Mouse (Mus musculus) limb, embryonic 14.5 days (tissue): Measurements from ENCODE around the gene Ak8. TPM values are rescaled to one million over a fixed set of nuclear protein-coding genes. Genes with fewer than 3 reads are reported as not detected.

Experiments
- ATAC-seq: fragments of 200-750 bp; cut with Nextera tagmentation; 2 replicates; pipeline ENCODE4 v1.8.0; 2017; ENCODE audit warnings: low read depth, moderate number of reproducible peaks, moderate TSS enrichment; ENCODE audit not compliant: low FRiP score
- DNase-seq: peaks from one replicate; pipeline ENCODE4 v3.0.0-alpha.2; 2015; ENCODE audit warnings: low spot score
- H3K27ac ChIP-seq: fragments of 300-500 bp; sonication (generic); replicated peaks from 2 replicates; pipeline ENCODE4 v1.5.1; 2014; ENCODE audit warnings: low read depth, mild to moderate bottlenecking, low read length, moderate library complexity, mixed read lengths
- H3K27me3 ChIP-seq: fragments of 300-500 bp; sonication (generic); 2 replicates; pipeline ENCODE4 v1.6.1; 2014; ENCODE audit warnings: low read length, mixed read lengths; ENCODE audit not compliant: control insufficient read depth, insufficient read depth
- H3K36me3 ChIP-seq: fragments of 300-500 bp; sonication (generic); 2 replicates; pipeline ENCODE4 v1.6.1; 2014; ENCODE audit warnings: mild to moderate bottlenecking, low read length, moderate library complexity, mixed read lengths; ENCODE audit not compliant: control insufficient read depth, insufficient read depth
- H3K4me1 ChIP-seq: fragments of 300-500 bp; sonication (generic); 2 replicates; pipeline ENCODE4 v1.6.1; 2014; ENCODE audit warnings: antibody characterized with exemption, low read length, mixed read lengths; ENCODE audit not compliant: control insufficient read depth, insufficient read depth
- H3K4me2 ChIP-seq: fragments of 300-500 bp; sonication (generic); replicated peaks from 2 replicates; pipeline ENCODE4 v1.6.1; 2014; ENCODE audit warnings: low read depth, mild to moderate bottlenecking, low read length, moderate library complexity; ENCODE audit not compliant: severe bottlenecking
- H3K4me3 ChIP-seq: fragments of 300-500 bp; sonication (generic); replicated peaks from 2 replicates; pipeline ENCODE4 v1.5.1; 2014; ENCODE audit warnings: low read length
- H3K9ac ChIP-seq: fragments of 300-500 bp; sonication (generic); 2 replicates; pipeline ENCODE4 v1.6.1; 2014; ENCODE audit warnings: mild to moderate bottlenecking, low read depth, low read length, moderate library complexity; ENCODE audit not compliant: severe bottlenecking
- H3K9me3 ChIP-seq: fragments of 300-500 bp; sonication (generic); 2 replicates; pipeline ENCODE4 v1.6.1; 2016; ENCODE audit warnings: low read length; ENCODE audit not compliant: control insufficient read depth
- POLR2A ChIP-seq: fragments of 200-500 bp; IDR thresholded peaks from 2 replicates; pipeline ENCODE4 v1.8.0; 2012; ENCODE audit warnings: inconsistent platforms, mild to moderate bottlenecking, moderate library complexity, borderline replicate concordance; ENCODE audit not compliant: insufficient read depth, insufficient read length; ENCODE audit errors: extremely low read depth
- WGBS: fragments of 180-500 bp; shearing (Covaris S2); extraction: QIAGEN DNeasy Blood & Tissue Kit; methylation state at CpG from one replicate; pipeline ENCODE4 v1.1.7; 2014; 5-methylcytosine and 5-hydroxymethylcytosine counted together
- polyA plus RNA-seq, 2 experiments: library from polyadenylated mRNA; depleted of rRNA in 1 of 2; stranded (reverse) in 1 of 2; unstranded in 1 of 2; fragments of >200 nt; fragmentation: Nextera tagmentation in 1 of 2; extraction: Ambion mirVana in 1 of 2; gene quantifications; 2 replicates each; pipeline versions ENCODE4 v1.2.1 to v1.2.3; 2012 to 2014

Ak8 gene
- polyA plus RNA-seq, 2 experiments, result 0.49 to 0.58 TPM

DNA sequence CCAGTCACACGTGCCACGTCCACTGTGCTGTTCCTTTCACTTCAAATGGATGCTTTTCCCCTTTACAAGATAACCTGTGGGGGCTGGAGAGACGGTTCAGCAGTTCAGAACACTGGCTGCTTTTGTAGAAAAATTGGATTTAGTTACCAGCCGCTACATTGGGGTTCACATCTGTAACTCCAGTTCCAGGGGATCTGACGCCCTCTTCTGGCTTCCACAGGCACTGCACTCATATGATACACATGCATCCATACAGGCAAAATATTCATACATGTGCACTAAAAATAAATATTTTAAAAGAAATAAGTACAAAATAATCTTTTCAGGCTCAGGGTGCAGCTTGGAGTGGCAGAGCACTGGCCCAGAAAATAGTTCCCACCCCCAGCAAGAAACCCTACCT is 94.7 kb downstream of the Ak8 start:
- no peaks in the 10 kb centered on the region for H3K9me3 ChIP-seq
- no peak overlapping the region for H3K4me2 ChIP-seq
- H3K36me3 ChIP-seq, result no peaks in the 10 kb centered on the region
- no peaks in the 10 kb centered on the region for H3K27me3 ChIP-seq
- WGBS, result 80% methylated on average over 5 of the region's 5 CpGs
- no peak overlapping the region for H3K4me3 ChIP-seq
- ATAC-seq (no peak), DNase-seq (no peak)
- no peak overlapping the region for H3K9ac ChIP-seq
- TF ChIP-seq POLR2A, result no peak
- H3K27ac ChIP-seq, result no peak overlapping the region
- peaks cover 7% of the 10 kb centered on the region for H3K4me1 ChIP-seq

DNA sequence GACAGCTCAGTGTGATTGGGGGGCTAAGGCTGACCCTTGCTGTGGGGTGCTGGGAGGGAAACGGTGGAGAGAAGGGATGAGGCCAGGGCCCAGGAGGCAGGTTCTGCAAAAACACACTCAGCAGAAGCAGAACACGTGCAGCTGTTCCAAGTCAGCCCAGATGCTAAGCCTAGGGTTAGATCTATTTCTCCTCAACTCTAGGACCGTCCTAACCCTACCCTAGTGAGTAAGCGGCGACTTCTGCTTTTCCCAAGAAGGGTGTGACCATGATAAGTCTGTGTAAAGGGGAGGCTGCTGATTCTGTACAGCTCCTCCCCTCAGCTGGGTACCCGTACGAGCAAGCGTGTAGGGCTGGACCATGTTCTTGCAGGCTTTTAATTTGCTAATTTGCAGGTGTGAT is 96.3 kb downstream of the Ak8 start:
- Histone ChIP-seq H3K4me2 (no peak overlapping the region), H3K4me1 (peaks cover 9% of the 10 kb centered on the region), H3K27me3 (no peaks in the 10 kb centered on the region), H3K27ac (no peak overlapping the region), H3K36me3 (no peaks in the 10 kb centered on the region), H3K9me3 (no peaks in the 10 kb centered on the region), H3K9ac (no peak overlapping the region), H3K4me3 (no peak overlapping the region)
- TF ChIP-seq POLR2A, result no peak
- DNase-seq (no peak), ATAC-seq (no peak)
- WGBS, result 56% methylated on average over 8 of the region's 8 CpGs

DNA sequence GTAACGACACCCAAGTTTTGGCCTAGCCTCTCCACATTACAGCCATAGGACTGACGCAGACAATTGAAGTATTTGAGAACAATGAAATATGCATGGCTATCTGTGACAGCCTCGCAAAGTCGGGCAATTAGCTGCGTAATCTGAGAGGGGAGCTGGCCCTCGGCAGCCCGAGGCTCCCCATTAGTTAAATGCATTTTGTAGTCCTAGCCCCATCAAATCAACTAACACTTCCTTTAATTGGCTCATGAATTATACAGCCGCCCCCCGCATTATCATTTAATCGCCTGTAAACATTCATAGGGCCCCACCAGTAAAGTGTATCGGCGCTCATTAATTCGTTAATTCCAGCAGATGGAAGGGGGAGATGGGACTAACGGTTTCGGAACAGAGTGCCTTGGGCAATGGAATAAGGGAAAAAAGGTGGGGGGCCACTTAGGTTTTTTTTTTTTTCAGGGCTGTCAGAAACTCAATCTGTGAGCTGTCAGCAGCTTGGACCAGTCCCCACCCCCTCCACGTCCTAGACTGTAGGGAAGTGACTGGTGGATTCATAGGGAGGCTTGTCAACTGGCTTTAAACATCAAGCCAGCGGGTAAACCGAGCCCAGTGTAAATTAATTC is 97.6 kb downstream of the Ak8 start:
- 21% methylated on average over 18 of the region's 18 CpGs for WGBS
- Histone ChIP-seq H3K4me1 (peaks cover 9% of the 10 kb centered on the region), H3K4me2 (no peak overlapping the region), H3K27me3 (no peaks in the 10 kb centered on the region), H3K9ac (no peak overlapping the region), H3K9me3 (no peaks in the 10 kb centered on the region), H3K27ac (no peak overlapping the region), H3K4me3 (no peak overlapping the region), H3K36me3 (no peaks in the 10 kb centered on the region)
- no peak for ATAC-seq
- DNase-seq, result no peak
- TF ChIP-seq POLR2A, result no peak

DNA sequence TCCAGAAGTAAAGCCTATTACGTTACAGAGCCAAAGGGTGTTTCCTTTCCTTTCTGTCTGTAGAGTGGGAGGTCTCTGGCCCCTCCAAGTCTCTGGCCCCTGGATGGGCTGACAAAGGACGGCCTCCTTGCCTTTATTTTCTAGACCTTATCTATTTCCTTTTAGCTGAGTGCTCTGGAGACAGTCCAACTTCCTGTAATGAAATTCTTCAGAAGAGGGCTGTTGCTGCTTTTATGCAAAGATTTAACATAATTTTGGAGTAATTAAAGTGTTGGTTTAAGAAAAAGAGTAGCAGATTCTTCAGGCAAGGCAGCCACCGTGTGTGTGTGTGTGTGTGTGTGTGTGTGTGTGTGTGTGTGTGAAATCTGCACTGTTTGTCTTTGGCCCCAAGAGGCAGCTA is 98.4 kb downstream of the Ak8 start:
- 26% methylated on average over 3 of the region's 3 CpGs for WGBS
- Histone ChIP-seq H3K4me3 (no peak overlapping the region), H3K4me2 (no peak overlapping the region), H3K27me3 (no peaks in the 10 kb centered on the region), H3K4me1 (peaks cover 7% of the 10 kb centered on the region), H3K36me3 (no peaks in the 10 kb centered on the region), H3K9ac (no peak overlapping the region), H3K27ac (no peak overlapping the region), H3K9me3 (no peaks in the 10 kb centered on the region)
- ATAC-seq, result no peak
- no peak for DNase-seq
- TF ChIP-seq POLR2A, result no peak

DNA sequence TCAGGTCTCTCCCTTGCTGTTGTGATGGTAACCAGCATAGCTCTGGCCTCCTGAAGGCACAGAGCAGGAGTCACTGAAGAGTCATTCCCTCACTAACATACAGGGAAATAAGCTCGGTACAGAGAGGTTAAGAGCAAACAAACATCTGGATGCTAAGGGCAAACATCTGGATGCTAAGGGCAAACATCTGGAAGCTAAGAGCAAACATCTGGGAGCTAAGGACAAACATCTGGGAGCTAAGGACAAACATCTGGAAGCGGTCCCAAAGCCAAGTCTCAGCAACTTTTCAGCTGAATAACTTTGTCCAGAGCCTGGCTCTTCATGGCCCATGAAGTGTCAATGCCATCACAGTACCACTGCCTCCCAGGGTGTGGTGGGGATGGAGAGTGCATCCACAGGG is 99.6 kb downstream of the Ak8 start:
- Histone ChIP-seq H3K27ac (no peak overlapping the region), H3K4me3 (no peak overlapping the region), H3K9ac (no peak overlapping the region), H3K4me2 (no peak overlapping the region), H3K9me3 (no peaks in the 10 kb centered on the region), H3K4me1 (peaks cover 7% of the 10 kb centered on the region), H3K36me3 (no peaks in the 10 kb centered on the region), H3K27me3 (no peaks in the 10 kb centered on the region)
- 19% methylated on average over 2 of the region's 2 CpGs for WGBS
- DNase-seq (no peak), ATAC-seq (no peak)
- no peak for TF ChIP-seq POLR2A

DNA sequence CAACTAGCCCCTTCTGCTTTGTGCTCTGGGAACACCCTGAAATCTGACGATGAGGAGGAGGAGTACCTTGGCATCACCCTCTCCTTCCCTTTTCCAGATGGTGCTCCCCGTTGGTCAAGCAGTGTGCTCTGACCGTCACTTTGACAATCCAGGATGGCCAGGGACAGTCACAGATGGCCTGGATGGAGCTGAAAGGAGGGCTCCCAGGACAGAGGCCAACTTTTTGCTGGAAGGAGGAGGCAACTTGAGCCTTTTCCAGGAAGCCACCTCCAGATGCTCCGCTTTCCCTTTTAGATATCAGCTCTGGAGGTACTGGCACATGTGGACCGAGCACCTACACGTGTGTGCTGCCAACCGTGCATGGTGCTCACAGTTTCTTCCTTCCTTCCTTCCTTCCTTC is 103.4 kb downstream of the Ak8 start:
- Histone ChIP-seq H3K9ac (no peak overlapping the region), H3K4me2 (no peak overlapping the region), H3K9me3 (no peaks in the 10 kb centered on the region), H3K4me3 (no peak overlapping the region), H3K36me3 (no peaks in the 10 kb centered on the region), H3K27ac (no peak overlapping the region), H3K4me1 (0 out of 2 replicates have a peak, but pooled peaks cover 3% of the 10 kb centered on the region), H3K27me3 (no peaks in the 10 kb centered on the region)
- TF ChIP-seq POLR2A, result no peak
- DNase-seq (no peak), ATAC-seq (no peak)
- 90% methylated on average over 7 of the region's 7 CpGs for WGBS
